Mouse (Mus musculus) hematopoietic stem cell, adult 5-6 weeks (primary cell): ENCODE measurements around the gene Krt31. TPM values are rescaled to one million over a fixed set of nuclear protein-coding genes. Genes with fewer than 3 reads are reported as not detected.
A peak's percentile ranks its signal among the peaks of the same experiment; 100 is the strongest.

Experiments used
- ATAC-seq, 2 experiments: fragments of 125-278 bp in 1 of 2; replicated peaks in 1 of 2; 2 replicates each; pipeline ENCODE4 v1.8.0; 2016 to 2017; ENCODE audit warnings: inconsistent platforms in 2 of 2, mild to moderate bottlenecking in 2 of 2, moderate number of reproducible peaks in 2 of 2, low read depth in 1 of 2, moderate TSS enrichment in 1 of 2; ENCODE audit not compliant: low FRiP score in 2 of 2, poor library complexity in 2 of 2, severe bottlenecking in 2 of 2, insufficient read depth in 1 of 2, low TSS enrichment in 1 of 2
- total RNA-seq: library from RNA; stranded (forward); fragments of 172-1452, 232-1000 nt; gene quantifications from 2 replicates; pipeline ENCODE4 v1.2.3, GENCODE M21; 2017

Gene Krt31
- total RNA-seq, 1 experiment from 2014 or later = not detected

DNA sequence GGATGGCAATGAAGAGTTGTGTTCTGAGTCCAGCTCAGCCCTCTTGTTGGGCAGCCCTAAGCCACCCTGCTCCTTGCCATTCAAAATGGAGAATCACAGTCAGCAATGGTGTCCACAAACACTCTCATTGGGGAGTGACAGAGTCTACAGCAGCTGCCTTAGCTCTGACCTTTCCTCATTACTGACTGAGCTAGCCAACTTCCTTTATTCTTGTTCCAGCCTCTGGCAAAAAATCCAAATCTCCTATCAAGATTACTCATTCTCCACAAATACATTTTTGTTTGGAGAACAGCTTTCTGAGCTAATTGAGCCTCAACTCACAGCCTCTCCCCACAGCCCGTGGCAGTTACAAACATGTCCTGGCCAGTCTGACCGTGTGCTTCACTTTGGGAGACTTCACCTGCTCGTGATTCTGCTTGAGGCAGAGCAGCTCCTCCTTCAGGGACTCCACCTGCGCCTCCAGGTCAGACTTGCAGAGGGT, 36.6 kb downstream of the Krt31 start:
- no peak for ATAC-seq

GRCm38 (mm10) chr11:100010682-100011081, 39.7 kb downstream of the Krt31 start:
- ATAC-seq = no peak

DNA sequence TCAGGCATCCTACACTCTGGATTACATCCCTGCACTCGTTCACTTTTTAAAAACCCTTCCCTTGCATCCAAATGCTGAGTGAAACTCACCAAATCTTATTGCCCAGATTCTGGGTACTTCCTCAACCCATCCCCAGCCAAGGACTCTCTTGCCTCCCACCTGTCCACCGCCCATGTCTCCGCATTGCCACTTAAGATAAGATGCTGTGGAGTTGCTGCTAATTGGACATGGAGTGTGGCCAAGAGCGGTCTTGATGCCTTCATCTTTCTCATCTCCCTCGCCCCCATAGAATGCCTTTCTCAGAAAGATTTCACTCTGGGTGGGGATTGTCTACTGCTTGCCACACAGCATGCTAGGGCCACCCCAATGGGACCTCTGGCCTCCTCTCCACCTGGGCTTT, 42.0 kb downstream of the Krt31 start:
- ATAC-seq = no peak

DNA sequence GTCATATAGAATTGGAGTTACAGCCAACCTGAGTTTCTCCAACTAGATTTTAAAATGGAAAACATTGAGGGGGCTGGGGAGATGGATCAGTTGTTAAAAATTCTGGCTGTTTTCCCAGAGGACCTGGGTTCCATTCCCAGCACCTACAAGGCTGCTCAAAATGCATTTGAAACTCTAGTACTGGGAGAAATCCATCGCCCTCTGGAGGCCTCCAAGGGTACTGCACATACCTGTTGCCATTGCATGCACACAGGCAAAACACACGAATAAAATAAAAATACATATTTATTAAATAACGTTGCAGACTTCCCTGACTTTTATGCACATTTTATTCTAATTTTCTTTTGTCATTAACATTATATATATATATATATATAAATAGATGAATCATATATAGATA, 43.7 kb downstream of the Krt31 start:
- ATAC-seq = no peak

DNA sequence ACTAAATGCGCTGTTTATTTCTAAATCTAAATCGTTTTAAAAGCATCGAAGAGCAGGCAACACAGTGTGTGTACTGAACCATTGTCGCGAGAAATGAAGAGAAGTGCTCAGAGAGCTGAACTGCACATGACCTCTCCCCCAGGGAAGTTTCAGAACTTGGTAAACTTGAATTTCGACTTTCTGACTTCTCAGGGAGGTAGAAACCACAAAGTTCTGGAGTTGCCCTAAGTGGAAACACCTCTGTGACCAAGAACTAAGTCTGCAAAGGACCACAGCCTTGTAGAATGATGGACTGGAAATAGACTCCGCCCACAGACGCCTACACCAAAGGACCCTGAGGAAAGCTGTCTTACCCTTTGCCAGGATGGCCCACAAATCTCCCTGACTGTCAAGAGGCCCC, 44.4 kb downstream of the Krt31 start:
- ATAC-seq = no peak

DNA sequence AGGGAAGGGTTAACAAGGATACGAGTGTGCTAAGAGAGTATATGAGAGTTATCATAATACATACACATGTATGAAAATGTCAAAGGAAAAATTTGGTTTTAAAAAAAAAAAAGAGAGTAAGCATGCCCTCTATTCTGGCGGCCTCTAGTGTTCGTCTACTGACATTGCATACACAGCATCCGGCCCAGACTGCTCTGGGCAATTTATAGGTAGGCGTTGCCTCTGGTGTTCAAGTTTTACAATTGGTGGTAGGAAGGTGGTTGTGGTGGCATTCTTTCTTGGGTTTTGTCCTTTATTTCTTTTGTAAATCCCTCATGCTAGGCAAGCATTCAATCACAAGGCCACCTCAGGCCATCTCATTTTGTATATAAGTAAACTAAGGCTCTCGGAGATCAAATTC, 45.5 kb downstream of the Krt31 start:
- ATAC-seq = peak in 1 of 2 experiments; percentile 56; a peak in 2 of 4 replicates

- no peak for ATAC-seq
These were observed 51.3 kb downstream of the Krt31 start for GRCm38 (mm10) chr11:99999091-99999490.

Other genes with a start within 250 kb of the Krt31 start
- not detected in 2 replicates for gene Gm11554, start 246.1 kb downstream of the Krt31 start, total RNA-seq
- not detected in 2 replicates for gene Krtap4-13, start 240.7 kb downstream of the Krt31 start, total RNA-seq
- gene Gm11564, start 234.9 kb downstream of the Krt31 start, total RNA-seq = not detected in 2 replicates
- gene 2300003K06Rik, start 212.5 kb downstream of the Krt31 start, total RNA-seq = not detected in 2 replicates
- gene Krtap4-16, start 198.9 kb downstream of the Krt31 start, total RNA-seq = not detected in 2 replicates
- gene Gm11568, start 192.6 kb downstream of the Krt31 start, total RNA-seq = not detected in 2 replicates
- gene Gm11559, start 186.1 kb downstream of the Krt31 start, total RNA-seq = not detected in 2 replicates
- not detected in 2 replicates for gene Krtap9-1, start 177.2 kb downstream of the Krt31 start, total RNA-seq
- gene Gm11567, start 171.4 kb downstream of the Krt31 start, total RNA-seq = not detected in 2 replicates
- not detected in 2 replicates for gene Krtap31-1, start 142.6 kb downstream of the Krt31 start, total RNA-seq
- not detected in 2 replicates for gene Gm11565, start 135.8 kb downstream of the Krt31 start, total RNA-seq
- not detected in 2 replicates for gene Krtap31-2, start 114.3 kb downstream of the Krt31 start, total RNA-seq
- gene Krtap9-5, start 102.1 kb downstream of the Krt31 start, total RNA-seq = not detected in 2 replicates
- gene Krtap29-1, start 71.5 kb downstream of the Krt31 start, total RNA-seq = not detected in 2 replicates
- not detected in 2 replicates for gene Krtap16-1, start 64.0 kb downstream of the Krt31 start, total RNA-seq
- not detected in 2 replicates for gene Krtap17-1, start 56.6 kb downstream of the Krt31 start, total RNA-seq
- gene Krt33a, start 34.3 kb downstream of the Krt31 start, total RNA-seq = not detected in 2 replicates
- not detected in 2 replicates for gene Krt33b, start 20.7 kb downstream of the Krt31 start, total RNA-seq
- gene Krt34, start 9.0 kb downstream of the Krt31 start, total RNA-seq = not detected in 2 replicates
- gene Krt32, start 37.7 kb upstream of the Krt31 start, total RNA-seq = not detected in 2 replicates
- gene Krt35, start 45.7 kb upstream of the Krt31 start, total RNA-seq = not detected in 2 replicates
- gene Krt36, start 55.1 kb upstream of the Krt31 start, total RNA-seq = not detected in 2 replicates
- not detected in 2 replicates for gene Krt13, start 71.0 kb upstream of the Krt31 start, total RNA-seq
- gene Krt15, start 85.4 kb upstream of the Krt31 start, total RNA-seq = not detected in 2 replicates
- gene Krt19, start 98.1 kb upstream of the Krt31 start, total RNA-seq = not detected in 2 replicates
- not detected in 2 replicates for gene Krt9, start 142.7 kb upstream of the Krt31 start, total RNA-seq
- not detected in 2 replicates for gene Krt14, start 157.0 kb upstream of the Krt31 start, total RNA-seq
- not detected in 2 replicates for gene Krt16, start 198.4 kb upstream of the Krt31 start, total RNA-seq
- 0.44 TPM in 1 of 2 replicates, not detected in the other for gene Krt17, start 210.5 kb upstream of the Krt31 start, total RNA-seq
- gene Krt42, start 219.3 kb upstream of the Krt31 start, total RNA-seq = not detected in 2 replicates